Comparison of ENCODE assay signal across 8 mouse cellular contexts in the genomic region with DNA sequence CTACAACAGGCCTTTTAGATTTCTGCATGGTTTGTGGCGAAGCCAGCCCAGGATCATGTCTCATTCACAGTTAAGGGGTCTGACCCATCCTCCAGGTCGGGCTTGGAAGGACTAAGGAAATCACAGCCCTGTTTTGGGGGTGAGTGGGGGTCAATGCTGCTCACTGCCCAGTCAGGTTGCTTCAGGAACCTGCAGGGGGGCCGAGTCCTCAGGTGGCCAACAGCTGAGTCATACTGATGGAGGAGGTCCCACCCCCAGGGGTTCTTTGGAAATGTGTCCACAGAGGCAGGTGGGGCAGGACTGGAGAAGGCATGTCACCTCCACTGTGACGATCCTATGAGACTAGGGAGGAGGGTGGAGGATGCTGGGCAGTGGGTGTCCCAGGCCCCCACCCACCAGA. TPM values are rescaled to one million over a fixed set of nuclear protein-coding genes. Genes with fewer than 3 reads are reported as not detected.
A peak's percentile ranks its signal among the peaks of the same experiment; 100 is the strongest.
DNase-seq lines count a peak whose midpoint lies in the region; ATAC-seq lines count a peak whose summit lies in the region.

No protein-coding gene starts in this region.

- H3K9ac ChIP-seq in midbrain, embryonic 16.5 days (ENCODE audit: low read depth, low read length) = no peak overlapping the region
- peak overlapping the region; percentile 41; the same call in 1 of the 2 replicates for H3K9ac ChIP-seq in neural tube, embryonic 13.5 days

- no peak for ATAC-seq in erythroblast, adult 5-6 weeks (replicated peaks; ENCODE audit: low FRiP score, poor library complexity, severe bottlenecking)
- ATAC-seq in midbrain, embryonic 16.5 days = no peak
- ATAC-seq in neural tube, embryonic 13.5 days (ENCODE audit: low read depth) = no peak; the same call in 1 of the 2 replicates

- peaks cover 78% of the 10 kb centered on the region for H3K4me1 ChIP-seq in erythroblast, embryonic 14.5 days (ENCODE audit: control insufficient read depth)
- peaks cover 29% of the 10 kb centered on the region for H3K4me1 ChIP-seq in midbrain, embryonic 10.5 days
- H3K4me1 ChIP-seq in midbrain, embryonic 16.5 days (ENCODE audit: control insufficient read depth, insufficient read depth, low read length) = no peaks in the 10 kb centered on the region
- H3K4me1 ChIP-seq in neural tube, embryonic 13.5 days (replicated peaks) = peaks cover 40% of the 10 kb centered on the region

- peak overlapping the region; percentile 6 for H3K4me3 ChIP-seq in erythroblast, embryonic 14.5 days (replicated peaks)
- H3K4me3 ChIP-seq in midbrain, embryonic 10.5 days = 0 out of 2 replicates have a peak overlapping the region, but pooled peaks have one; percentile 3
- H3K4me3 ChIP-seq in midbrain, embryonic 16.5 days (ENCODE audit: low read depth, low read length) = no peak overlapping the region
- H3K4me3 ChIP-seq in neural tube, embryonic 13.5 days = no peak overlapping the region

- no peaks in the 10 kb centered on the region for H3K27me3 ChIP-seq in erythroblast, embryonic 14.5 days (ENCODE audit: control insufficient read depth)
- no peaks in the 10 kb centered on the region for H3K27me3 ChIP-seq in midbrain, embryonic 10.5 days (ENCODE audit: low read depth, poor library complexity, severe bottlenecking)
- no peaks in the 10 kb centered on the region for H3K27me3 ChIP-seq in midbrain, embryonic 16.5 days (ENCODE audit: control insufficient read depth, insufficient read depth, low read depth, low read length)
- H3K27me3 ChIP-seq in neural tube, embryonic 13.5 days = no peaks in the 10 kb centered on the region

- 79% methylated on average over 4 of the region's 4 CpGs for WGBS in midbrain, embryonic 10.5 days
- 78% methylated on average over 4 of the region's 4 CpGs for WGBS in midbrain, embryonic 16.5 days
- WGBS in neural tube, embryonic 13.5 days = 62% methylated on average over 4 of the region's 4 CpGs

- no peak for DNase-seq in midbrain, embryonic 10.5 days (ENCODE audit: low spot score)
- DNase-seq in kidney, postnatal 14 days = peak; percentile 46
- DNase-seq in layer of hippocampus, adult 18-20 months (ENCODE audit: low spot score in 2 of 2) = no peak
- DNase-seq in right cerebral cortex, postnatal 36 days (ENCODE audit: low spot score in 2 of 2) = no peak

- H3K9me3 ChIP-seq in erythroblast, embryonic 14.5 days (ENCODE audit: control insufficient read depth, low read length) = no peaks in the 10 kb centered on the region
- no peaks in the 10 kb centered on the region for H3K9me3 ChIP-seq in midbrain, embryonic 10.5 days (replicated peaks)
- H3K9me3 ChIP-seq in midbrain, embryonic 16.5 days (replicated peaks; ENCODE audit: control insufficient read depth, low read length, poor library complexity, severe bottlenecking) = no peaks in the 10 kb centered on the region
- H3K9me3 ChIP-seq in neural tube, embryonic 13.5 days = no peaks in the 10 kb centered on the region

- peaks cover 55% of the 10 kb centered on the region for H3K36me3 ChIP-seq in erythroblast, embryonic 14.5 days (ENCODE audit: control insufficient read depth)
- peaks cover 54% of the 10 kb centered on the region for H3K36me3 ChIP-seq in midbrain, embryonic 10.5 days
- peaks cover 37% of the 10 kb centered on the region for H3K36me3 ChIP-seq in midbrain, embryonic 16.5 days (ENCODE audit: control insufficient read depth, insufficient read depth, low read length)
- peaks cover 54% of the 10 kb centered on the region for H3K36me3 ChIP-seq in neural tube, embryonic 13.5 days

- H3K27ac ChIP-seq in midbrain, embryonic 10.5 days (replicated peaks) = no peak overlapping the region
- no peak overlapping the region for H3K27ac ChIP-seq in midbrain, embryonic 16.5 days (ENCODE audit: low read length)
- H3K27ac ChIP-seq in neural tube, embryonic 13.5 days (replicated peaks) = 0 out of 2 replicates have a peak overlapping the region, but pooled peaks have one; percentile 43

- no peak overlapping the region for H3K4me2 ChIP-seq in midbrain, embryonic 16.5 days (ENCODE audit: low read length)
- no peak overlapping the region for H3K4me2 ChIP-seq in neural tube, embryonic 13.5 days

RNA-seq across cellular contexts. Expression of gene Btbd2, which starts 8.6 kb away (rescaled TPM):
- polyA plus RNA-seq in erythroblast, embryonic 14.5 days (2012) = 2.6 and 3.2 TPM in 2 replicates
- 5.6 and 6.1 TPM in 2 replicates for total RNA-seq in erythroblast, adult 5-6 weeks (2015; ENCODE audit: low replicate concordance)
- total RNA-seq in erythroblast, adult 5-6 weeks (2017; ENCODE audit: low replicate concordance) = 5.6 and 11.4 TPM in 2 replicates
- polyA plus RNA-seq in midbrain, embryonic 10.5 days (2016; fragmentation: Nextera tagmentation; extraction: Ambion mirVana) = 70.3 and 75.2 TPM in 2 replicates
- polyA plus RNA-seq in midbrain, embryonic 16.5 days (2015; fragmentation: Nextera tagmentation; extraction: Ambion mirVana) = 71.8 and 73.5 TPM in 2 replicates
- polyA plus RNA-seq in neural tube, embryonic 13.5 days (2015; fragmentation: Nextera tagmentation; extraction: Ambion mirVana) = 93.9 and 100.0 TPM in 2 replicates
- total RNA-seq in layer of hippocampus, adult 18-20 months (2021) = 100 to 1,000 TPM; 110 to 114 TPM

RNA-seq across cellular contexts. Expression of gene Mknk2, which starts 12.5 kb away (rescaled TPM):
- polyA plus RNA-seq in erythroblast, embryonic 14.5 days (2012) = 49.1 and 53.2 TPM in 2 replicates
- 40.2 and 47.4 TPM in 2 replicates for total RNA-seq in erythroblast, adult 5-6 weeks (2015; ENCODE audit: low replicate concordance)
- total RNA-seq in erythroblast, adult 5-6 weeks (2017; ENCODE audit: low replicate concordance) = 28.4 and 40.8 TPM in 2 replicates
- 82.7 and 84.7 TPM in 2 replicates for polyA plus RNA-seq in midbrain, embryonic 10.5 days (2016; fragmentation: Nextera tagmentation; extraction: Ambion mirVana)
- 43.7 and 49.1 TPM in 2 replicates for polyA plus RNA-seq in midbrain, embryonic 16.5 days (2015; fragmentation: Nextera tagmentation; extraction: Ambion mirVana)
- polyA plus RNA-seq in neural tube, embryonic 13.5 days (2015; fragmentation: Nextera tagmentation; extraction: Ambion mirVana) = 61.4 and 63.4 TPM in 2 replicates
- total RNA-seq in layer of hippocampus, adult 18-20 months (2021) = 10 to 100 TPM; 44.7 to 46.1 TPM

RNA-seq across cellular contexts. Expression of gene Mob3a, which starts 36.3 kb away (rescaled TPM):
- polyA plus RNA-seq in erythroblast, embryonic 14.5 days (2012) = 1.8 and 2.1 TPM in 2 replicates
- 13.4 and 25.6 TPM in 2 replicates for total RNA-seq in erythroblast, adult 5-6 weeks (2015; ENCODE audit: low replicate concordance)
- 11.0 and 18.2 TPM in 2 replicates for total RNA-seq in erythroblast, adult 5-6 weeks (2017; ENCODE audit: low replicate concordance)
- polyA plus RNA-seq in midbrain, embryonic 10.5 days (2016; fragmentation: Nextera tagmentation; extraction: Ambion mirVana) = 69.9 and 73.9 TPM in 2 replicates
- polyA plus RNA-seq in midbrain, embryonic 16.5 days (2015; fragmentation: Nextera tagmentation; extraction: Ambion mirVana) = 61.4 and 64.3 TPM in 2 replicates
- polyA plus RNA-seq in neural tube, embryonic 13.5 days (2015; fragmentation: Nextera tagmentation; extraction: Ambion mirVana) = 46.4 and 55.1 TPM in 2 replicates
- total RNA-seq in layer of hippocampus, adult 18-20 months (2021) = 10 to 100 TPM; 13.2 to 13.5 TPM

RNA-seq across cellular contexts. Expression of gene Izumo4, which starts 36.5 kb away (rescaled TPM):
- 1.2 and 3.9 TPM in 2 replicates for polyA plus RNA-seq in erythroblast, embryonic 14.5 days (2012)
- total RNA-seq in erythroblast, adult 5-6 weeks (2015; ENCODE audit: low replicate concordance) = 8.6 and 9.8 TPM in 2 replicates
- total RNA-seq in erythroblast, adult 5-6 weeks (2017; ENCODE audit: low replicate concordance) = 1.3 and 2.2 TPM in 2 replicates
- polyA plus RNA-seq in midbrain, embryonic 10.5 days (2016; fragmentation: Nextera tagmentation; extraction: Ambion mirVana) = 8.9 and 15.7 TPM in 2 replicates
- polyA plus RNA-seq in midbrain, embryonic 16.5 days (2015; fragmentation: Nextera tagmentation; extraction: Ambion mirVana) = 44.9 and 49.5 TPM in 2 replicates
- 37.2 and 39.1 TPM in 2 replicates for polyA plus RNA-seq in neural tube, embryonic 13.5 days (2015; fragmentation: Nextera tagmentation; extraction: Ambion mirVana)
- total RNA-seq in layer of hippocampus, adult 18-20 months (2021) = 10 to 100 TPM; 52.5 to 54.7 TPM

RNA-seq across cellular contexts. Expression of gene Csnk1g2, which starts 42.8 kb away (rescaled TPM):
- polyA plus RNA-seq in erythroblast, embryonic 14.5 days (2012) = 33.9 and 36.6 TPM in 2 replicates
- total RNA-seq in erythroblast, adult 5-6 weeks (2015; ENCODE audit: low replicate concordance) = 25.5 and 25.6 TPM in 2 replicates
- 28.2 and 28.9 TPM in 2 replicates for total RNA-seq in erythroblast, adult 5-6 weeks (2017; ENCODE audit: low replicate concordance)
- polyA plus RNA-seq in midbrain, embryonic 10.5 days (2016; fragmentation: Nextera tagmentation; extraction: Ambion mirVana) = 131 and 151 TPM in 2 replicates
- 79.9 and 96.8 TPM in 2 replicates for polyA plus RNA-seq in midbrain, embryonic 16.5 days (2015; fragmentation: Nextera tagmentation; extraction: Ambion mirVana)
- polyA plus RNA-seq in neural tube, embryonic 13.5 days (2015; fragmentation: Nextera tagmentation; extraction: Ambion mirVana) = 98.0 and 110 TPM in 2 replicates
- total RNA-seq in layer of hippocampus, adult 18-20 months (2021) = 100 to 1,000 TPM; 230 to 247 TPM

Comparison
In these comparisons a context has a peak if more than half of its experiments do, and no peak if none do; other contexts are left out.
1. H3K4me3 ChIP-seq: peak in erythroblast, embryonic 14.5 days (single experiment) and midbrain, embryonic 10.5 days (single experiment); none in midbrain, embryonic 16.5 days (single experiment) and neural tube, embryonic 13.5 days (single experiment).
2. RNA of gene Btbd2, which starts 8.6 kb away (polyA plus RNA-seq): 93.9 to 100.0 TPM in neural tube, embryonic 13.5 days, 71.8 to 73.5 TPM in midbrain, embryonic 16.5 days and 70.3 to 75.2 TPM in midbrain, embryonic 10.5 days; 2.6 to 3.2 TPM in erythroblast, embryonic 14.5 days; every median in the first group is over 10 times any median in the second.
3. RNA of gene Mob3a, which starts 36.3 kb away (polyA plus RNA-seq): 69.9 to 73.9 TPM in midbrain, embryonic 10.5 days, 61.4 to 64.3 TPM in midbrain, embryonic 16.5 days and 46.4 to 55.1 TPM in neural tube, embryonic 13.5 days; 1.8 to 2.1 TPM in erythroblast, embryonic 14.5 days; every median in the first group is over 10 times any median in the second.